8 mouse cellular contexts compared by ENCODE assay signal in genomic region chr4:55533196-55533802, GRCm38 (mm10). TPM values are rescaled to one million over a fixed set of nuclear protein-coding genes. Genes with fewer than 3 reads are reported as not detected.
DNase-seq lines count a peak whose midpoint lies in the region; ATAC-seq and TF ChIP-seq lines count a peak whose summit lies in the region.

No protein-coding gene starts in this region.

- H3K27ac ChIP-seq in spleen, adult 2 months (ENCODE audit: insufficient read depth, low read length), result peak overlapping the region; percentile 22; the same call in 1 of the 2 replicates
- H3K27ac ChIP-seq in neural tube, embryonic 14.5 days (ENCODE audit: low read depth, low read length), result peak overlapping the region; percentile 87

- peaks cover 8% of the 10 kb centered on the region for H3K27me3 ChIP-seq in spleen, adult 2 months (ENCODE audit: control insufficient read depth, insufficient read depth, low read length)
- peaks cover 10% of the 10 kb centered on the region for H3K27me3 ChIP-seq in neural tube, embryonic 14.5 days (ENCODE audit: control insufficient read depth, insufficient read depth, low read length)

- H3K9me3 ChIP-seq in neural tube, embryonic 14.5 days (ENCODE audit: control insufficient read depth, low read length), result no peaks in the 10 kb centered on the region

- TF ChIP-seq CTCF in spleen, adult 2 months (IDR thresholded peaks at IDR 0.05; ENCODE audit: extremely low read depth, insufficient read depth, insufficient read length, insufficient replicate concordance), result no peak

- H3K4me3 ChIP-seq in spleen, adult 2 months (ENCODE audit: extremely low read depth, insufficient read depth, insufficient read length), result peak overlapping the region; percentile 65; the same call in 1 of the 2 replicates
- H3K4me3 ChIP-seq in neural tube, embryonic 14.5 days (ENCODE audit: low read depth, low read length), result peak overlapping the region; percentile 59

- TF ChIP-seq POLR2A in spleen, adult 2 months (IDR thresholded peaks at IDR 0.05; ENCODE audit: low read depth, low read length), result no peak

- H3K4me1 ChIP-seq in spleen, adult 2 months (ENCODE audit: control insufficient read depth, insufficient read depth, insufficient read length), result peaks cover 4% of the 10 kb centered on the region; the same call in 1 of the 2 replicates
- peaks cover 16% of the 10 kb centered on the region; the same call in 1 of the 2 replicates for H3K4me1 ChIP-seq in neural tube, embryonic 14.5 days (ENCODE audit: control insufficient read depth, insufficient read depth, low read length)

- peak; percentile 38 for ATAC-seq in neural tube, embryonic 14.5 days (ENCODE audit: low read depth)

- H3K36me3 ChIP-seq in spleen, adult 2 months (ENCODE audit: control insufficient read depth, insufficient read depth, low read length), result no peaks in the 10 kb centered on the region
- no peaks in the 10 kb centered on the region for H3K36me3 ChIP-seq in neural tube, embryonic 14.5 days (ENCODE audit: control insufficient read depth, insufficient read depth, low read length)

- H3K9ac ChIP-seq in neural tube, embryonic 14.5 days (replicated peaks; ENCODE audit: low read depth, low read length), result peak overlapping the region; percentile 78

- WGBS in spleen, adult 2 months, result 4% methylated on average over 21 of the region's 21 CpGs
- WGBS in neural tube, embryonic 14.5 days, result under 1% methylated on average over 21 of the region's 21 CpGs

- H3K4me2 ChIP-seq in neural tube, embryonic 14.5 days (ENCODE audit: low read depth, low read length), result peak overlapping the region; percentile 92

- DNase-seq in embryo, embryonic 10.5 days (ENCODE audit: low spot score), result peak; percentile 74
- DNase-seq in embryo, embryonic 11 days, result no peak
- DNase-seq in spleen, adult 2 months (ENCODE audit: low read depth in 1 of 2, low spot score in 2 of 2), result no peak
- no peak for DNase-seq in spleen, postnatal 4 days (ENCODE audit: low spot score in 2 of 2)
- DNase-seq in kidney, postnatal 14 days, result peak; percentile 43
- DNase-seq in left cerebral cortex, adult 9 months (ENCODE audit: low spot score in 2 of 2), result no peak
- DNase-seq in urinary bladder, postnatal 10 days (ENCODE audit: low spot score), result no peak

RNA-seq across cellular contexts. Expression of gene Klf4, which starts 1.0 kb away (rescaled TPM):
- 15.8 and 19.1 TPM in 2 replicates for polyA plus RNA-seq in spleen, adult 2 months (2012; rRNA removed)
- 2.6 and 2.8 TPM in 2 replicates for polyA plus RNA-seq in neural tube, embryonic 14.5 days (2014; fragmentation: Nextera tagmentation; extraction: Ambion mirVana)

Comparison
In these comparisons a context has a peak if more than half of its experiments do, and no peak if none do; other contexts are left out.
1. DNase-seq: peak in embryo, embryonic 10.5 days (single experiment) and kidney, postnatal 14 days (single experiment); none in embryo, embryonic 11 days (single experiment), spleen, adult 2 months (0 of 2), spleen, postnatal 4 days (0 of 2), left cerebral cortex, adult 9 months (0 of 2) and urinary bladder, postnatal 10 days (single experiment).